13 mouse cellular contexts compared by ENCODE assay signal in genomic region chr2:155873636-155874035, GRCm38 (mm10). TPM values are rescaled to one million over a fixed set of nuclear protein-coding genes. Genes with fewer than 3 reads are reported as not detected.
DNase-seq lines count a peak whose midpoint lies in the region; ATAC-seq and TF ChIP-seq lines count a peak whose summit lies in the region.
"Had no signal": no experiment of that assay in that cellular context is flagged by ENCODE, and none has a peak within 500 bp of the region (broad histone marks: within the 10 kb centered on the region; RNA-seq: fewer than 3 reads in every experiment).

No protein-coding gene starts in this region.

- H3K27ac ChIP-seq in lung, embryonic 14.5 days (ENCODE audit: low read depth) = peak overlapping the region; percentile 63; the same call in 1 of the 2 replicates
- peak overlapping the region; percentile 77 for H3K27ac ChIP-seq in embryonic fibroblast, embryonic 13.5 days (ENCODE audit: insufficient read depth, low read length)
- peak overlapping the region; percentile 58 for H3K27ac ChIP-seq in stomach, embryonic 15.5 days
- H3K27ac ChIP-seq in kidney, embryonic 16.5 days (ENCODE audit: low read length) = no peak overlapping the region
- H3K27ac ChIP-seq: midbrain, embryonic 10.5 days had no signal

- no peak for ATAC-seq in cerebellum, adult (ENCODE audit: insufficient number of reproducible peaks, low FRiP score, low TSS enrichment)
- ATAC-seq in lung, embryonic 14.5 days (ENCODE audit: insufficient read depth) = no peak
- no peak for ATAC-seq in stomach, embryonic 15.5 days (ENCODE audit: insufficient read depth, low FRiP score, low read depth)
- ATAC-seq in kidney, embryonic 16.5 days (ENCODE audit: low FRiP score, low TSS enrichment) = no peak

- H3K4me2 ChIP-seq in lung, embryonic 14.5 days = peak overlapping the region; percentile 20; the same call in 1 of the 2 replicates
- no peak overlapping the region for H3K4me2 ChIP-seq in stomach, embryonic 15.5 days
- H3K4me2 ChIP-seq in kidney, embryonic 16.5 days (replicated peaks; ENCODE audit: low read depth, low read length) = no peak overlapping the region

- DNase-seq in cerebellum, adult 9-10 months = peak; percentile 39
- no peak for DNase-seq in lung, embryonic 14.5 days
- DNase-seq in lung, postnatal 25 days (ENCODE audit: low spot score) = no peak
- DNase-seq in embryo, embryonic 10 days (ENCODE audit: low spot score) = no peak
- DNase-seq: gastrocnemius, postnatal 10 days; kidney, postnatal 36 days; lung, adult 18-20 months had no signal

- no peak for TF ChIP-seq POLR2A in embryonic fibroblast, embryonic 13.5 days (IDR thresholded peaks at IDR 0.05; ENCODE audit: low read depth, low read length)

- no peak for TF ChIP-seq CTCF in lung, embryonic 14.5 days (IDR thresholded peaks at IDR 0.05; ENCODE audit: low read depth)
- no peak for TF ChIP-seq CTCF in embryonic fibroblast, embryonic 13.5 days (IDR thresholded peaks at IDR 0.05; ENCODE audit: borderline replicate concordance, insufficient read depth, low read length)

- no peaks in the 10 kb centered on the region for H3K9me3 ChIP-seq in lung, embryonic 14.5 days (ENCODE audit: low read depth, low read length)
- no peaks in the 10 kb centered on the region for H3K9me3 ChIP-seq in stomach, embryonic 15.5 days
- H3K9me3 ChIP-seq in kidney, embryonic 16.5 days (ENCODE audit: low read length) = no peaks in the 10 kb centered on the region
- H3K9me3 ChIP-seq: midbrain, embryonic 10.5 days had no signal

- H3K36me3 ChIP-seq in lung, embryonic 14.5 days (ENCODE audit: insufficient read depth) = peaks cover 31% of the 10 kb centered on the region
- peaks cover 2% of the 10 kb centered on the region; the same call in 1 of the 2 replicates for H3K36me3 ChIP-seq in stomach, embryonic 15.5 days
- peaks cover 13% of the 10 kb centered on the region; the same call in 1 of the 2 replicates for H3K36me3 ChIP-seq in kidney, embryonic 16.5 days (ENCODE audit: insufficient read depth, low read length)

- WGBS in lung, embryonic 14.5 days = 54% methylated on average over 6 of the region's 6 CpGs
- WGBS in stomach, embryonic 15.5 days = 66% methylated on average over 6 of the region's 6 CpGs
- WGBS in kidney, embryonic 16.5 days = 66% methylated on average over 6 of the region's 6 CpGs

- H3K4me1 ChIP-seq in lung, embryonic 14.5 days (ENCODE audit: insufficient read depth) = peaks cover 11% of the 10 kb centered on the region
- peaks cover 5% of the 10 kb centered on the region; the same call in 1 of the 2 replicates for H3K4me1 ChIP-seq in embryonic fibroblast, embryonic 13.5 days (ENCODE audit: control insufficient read depth, insufficient read depth, low read length)
- peaks cover 10% of the 10 kb centered on the region for H3K4me1 ChIP-seq in stomach, embryonic 15.5 days
- H3K4me1 ChIP-seq in kidney, embryonic 16.5 days (ENCODE audit: insufficient read depth, low read length) = no peaks in the 10 kb centered on the region
- H3K4me1 ChIP-seq: midbrain, embryonic 10.5 days had no signal

- no peak overlapping the region for H3K4me3 ChIP-seq in lung, embryonic 14.5 days (ENCODE audit: low read depth, low read length)
- no peak overlapping the region for H3K4me3 ChIP-seq in embryonic fibroblast, embryonic 13.5 days (ENCODE audit: insufficient read depth, low read length)
- no peak overlapping the region for H3K4me3 ChIP-seq in stomach, embryonic 15.5 days (replicated peaks)
- no peak overlapping the region for H3K4me3 ChIP-seq in kidney, embryonic 16.5 days (ENCODE audit: low read length)
- H3K4me3 ChIP-seq: midbrain, embryonic 10.5 days; myocyte had no signal

- H3K9ac ChIP-seq in lung, embryonic 14.5 days = no peak overlapping the region
- no peak overlapping the region for H3K9ac ChIP-seq in stomach, embryonic 15.5 days
- no peak overlapping the region for H3K9ac ChIP-seq in kidney, embryonic 16.5 days (replicated peaks; ENCODE audit: low read length)

- no peaks in the 10 kb centered on the region for H3K27me3 ChIP-seq in lung, embryonic 14.5 days (ENCODE audit: insufficient read depth, low read length)
- no peaks in the 10 kb centered on the region for H3K27me3 ChIP-seq in stomach, embryonic 15.5 days (replicated peaks)
- H3K27me3 ChIP-seq in kidney, embryonic 16.5 days (ENCODE audit: insufficient read depth, low read length) = no peaks in the 10 kb centered on the region

RNA-seq across cellular contexts. Expression of gene Fam83c, which starts 39.0 kb away (rescaled TPM):
- 0.04 and 0.11 TPM in 2 replicates for polyA plus RNA-seq in lung, embryonic 14.5 days (2014; fragmentation: Nextera tagmentation; extraction: Ambion mirVana)
- polyA plus RNA-seq in embryonic fibroblast, embryonic 13.5 days (2011; ENCODE audit: insufficient read length, low read depth, missing spikeins) = not detected in 2 replicates
- 2.4 and 2.8 TPM in 2 replicates for polyA plus RNA-seq in stomach, embryonic 15.5 days (2015; fragmentation: Nextera tagmentation; extraction: Ambion mirVana)
- polyA plus RNA-seq in kidney, embryonic 16.5 days (2015; fragmentation: Nextera tagmentation; extraction: Ambion mirVana) = 0.18 and 0.21 TPM in 2 replicates
- polyA plus RNA-seq: myocyte had no signal

RNA-seq across cellular contexts. Expression of gene Eif6, which starts 46.9 kb away (rescaled TPM):
- polyA plus RNA-seq in lung, embryonic 14.5 days (2014; fragmentation: Nextera tagmentation; extraction: Ambion mirVana) = 179 and 194 TPM in 2 replicates
- polyA plus RNA-seq in embryonic fibroblast, embryonic 13.5 days (2011; ENCODE audit: insufficient read length, low read depth, missing spikeins) = 131 and 133 TPM in 2 replicates
- polyA plus RNA-seq in stomach, embryonic 15.5 days (2015; fragmentation: Nextera tagmentation; extraction: Ambion mirVana) = 212 and 227 TPM in 2 replicates
- 216 and 233 TPM in 2 replicates for polyA plus RNA-seq in kidney, embryonic 16.5 days (2015; fragmentation: Nextera tagmentation; extraction: Ambion mirVana)

RNA-seq across cellular contexts. Expression of gene BC029722, which starts 54.4 kb away (rescaled TPM):
- polyA plus RNA-seq in lung, embryonic 14.5 days (2014; fragmentation: Nextera tagmentation; extraction: Ambion mirVana) = 8.9 and 9.2 TPM in 2 replicates
- polyA plus RNA-seq in embryonic fibroblast, embryonic 13.5 days (2011; ENCODE audit: insufficient read length, low read depth, missing spikeins) = 35.2 and 46.7 TPM in 2 replicates
- 20.8 and 23.9 TPM in 2 replicates for polyA plus RNA-seq in stomach, embryonic 15.5 days (2015; fragmentation: Nextera tagmentation; extraction: Ambion mirVana)
- polyA plus RNA-seq in kidney, embryonic 16.5 days (2015; fragmentation: Nextera tagmentation; extraction: Ambion mirVana) = 18.9 and 20.0 TPM in 2 replicates

RNA-seq across cellular contexts. Expression of gene Uqcc1, which starts 56.5 kb away (rescaled TPM):
- 52.0 and 52.9 TPM in 2 replicates for polyA plus RNA-seq in lung, embryonic 14.5 days (2014; fragmentation: Nextera tagmentation; extraction: Ambion mirVana)
- 37.8 and 39.5 TPM in 2 replicates for polyA plus RNA-seq in embryonic fibroblast, embryonic 13.5 days (2011; ENCODE audit: insufficient read length, low read depth, missing spikeins)
- polyA plus RNA-seq in stomach, embryonic 15.5 days (2015; fragmentation: Nextera tagmentation; extraction: Ambion mirVana) = 64.5 and 72.0 TPM in 2 replicates
- 84.1 and 94.3 TPM in 2 replicates for polyA plus RNA-seq in kidney, embryonic 16.5 days (2015; fragmentation: Nextera tagmentation; extraction: Ambion mirVana)
